Mouse (Mus musculus) retina, postnatal 1 day (tissue): ENCODE results near the gene Stpg1.

Experiments
- DNase-seq: peaks from one replicate; pipeline ENCODE4 v3.0.0-alpha.2; 2012

Gene Stpg1

DNA sequence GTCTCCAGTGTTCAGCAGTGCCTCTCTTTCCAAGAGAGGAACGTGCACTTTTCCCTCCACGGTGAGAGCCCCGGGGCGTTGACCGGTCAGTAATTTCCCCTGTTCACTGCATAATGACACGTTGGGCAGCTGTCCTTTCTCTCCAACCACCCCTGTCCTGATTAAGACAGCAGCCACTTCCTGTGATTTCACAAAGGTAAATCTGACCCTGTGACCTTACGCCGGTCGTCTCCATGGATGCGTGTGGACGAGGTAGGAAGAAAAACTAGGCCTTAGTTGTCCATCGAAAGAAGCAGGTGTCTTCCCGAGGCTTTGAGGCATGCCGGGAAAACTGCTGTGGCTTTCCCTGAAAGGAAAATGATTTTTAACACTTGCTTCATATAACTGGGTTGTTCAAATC is 20.3 kb downstream of the Stpg1 start:
- DNase-seq = no peak

DNA sequence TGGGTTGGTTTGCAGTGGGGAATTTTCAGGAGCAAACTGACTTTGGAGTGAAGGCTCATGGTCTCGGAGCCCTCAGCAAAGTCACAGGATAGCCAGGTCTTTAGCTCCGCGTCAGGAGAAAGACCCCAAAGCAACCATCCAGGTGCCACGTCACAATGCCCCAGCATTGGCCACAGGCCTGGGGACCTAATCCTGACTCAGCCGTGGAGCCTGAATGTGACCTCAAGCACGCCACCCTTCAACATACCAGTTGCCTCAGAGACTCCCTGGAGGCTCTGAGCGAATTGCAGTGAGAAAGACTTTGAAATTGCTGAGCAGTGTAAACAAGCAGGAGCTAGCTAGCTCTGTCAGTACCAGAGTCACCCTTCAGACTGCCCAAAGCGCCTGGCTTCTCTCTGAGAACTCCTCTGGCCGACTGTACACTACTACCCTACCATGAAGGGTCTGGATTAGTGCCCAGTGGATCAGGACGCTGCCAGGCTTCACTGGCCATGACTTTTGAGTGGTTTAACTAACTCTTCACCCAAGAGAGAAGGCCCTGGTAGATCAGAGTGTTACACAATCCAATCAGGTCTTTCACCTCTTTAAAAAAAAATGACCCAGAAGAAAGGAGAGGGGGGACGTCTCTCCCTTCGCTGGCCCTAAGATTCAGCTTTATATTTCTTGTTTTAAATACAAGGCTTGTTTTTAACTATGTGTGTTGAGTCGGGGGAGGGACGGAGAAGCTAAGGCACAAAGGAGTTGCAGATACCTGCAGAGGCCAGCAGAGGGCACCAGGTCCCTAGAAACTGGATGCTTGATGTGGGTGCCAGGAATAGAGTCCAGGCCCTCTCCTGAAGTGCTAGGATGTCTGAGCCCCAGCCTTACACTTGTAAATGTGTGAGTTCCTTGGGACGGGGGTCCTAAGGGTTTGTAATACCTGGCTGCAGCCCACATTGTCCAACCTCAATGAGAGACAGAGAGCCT is 22.0 kb downstream of the Stpg1 start:
- DNase-seq = peak; percentile 63

- no peak for DNase-seq
Measured at GRCm38 (mm10) chr4:135518135-135518534, 23.5 kb downstream of the Stpg1 start.

GRCm38 (mm10) chr4:135520421-135520820 is 25.8 kb downstream of the Stpg1 start:
- no peak for DNase-seq

DNA sequence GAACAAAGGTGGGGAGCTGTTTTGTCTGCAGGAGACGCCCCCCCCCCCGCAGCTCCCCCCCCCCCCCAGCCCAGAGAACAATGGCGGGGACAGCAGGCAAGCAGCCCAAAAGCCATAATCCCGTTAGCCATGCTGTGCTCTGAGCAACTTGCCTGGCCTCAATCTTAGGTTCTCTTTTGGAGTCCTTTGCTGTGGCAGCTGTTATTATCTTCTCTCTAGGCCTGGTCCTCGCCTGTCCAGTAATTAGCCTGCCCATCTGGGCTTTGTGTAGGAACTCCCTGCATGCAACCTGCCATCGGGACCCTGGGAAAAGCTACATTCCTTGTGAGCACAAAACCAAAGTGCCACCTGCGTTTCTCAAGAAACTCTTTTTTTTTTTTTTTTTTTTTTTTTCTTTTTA is 29.3 kb downstream of the Stpg1 start:
- DNase-seq = peak; percentile 86

- no peak for DNase-seq
Measured at GRCm38 (mm10) chr4:135525057-135525456, 30.5 kb downstream of the Stpg1 start.

DNA sequence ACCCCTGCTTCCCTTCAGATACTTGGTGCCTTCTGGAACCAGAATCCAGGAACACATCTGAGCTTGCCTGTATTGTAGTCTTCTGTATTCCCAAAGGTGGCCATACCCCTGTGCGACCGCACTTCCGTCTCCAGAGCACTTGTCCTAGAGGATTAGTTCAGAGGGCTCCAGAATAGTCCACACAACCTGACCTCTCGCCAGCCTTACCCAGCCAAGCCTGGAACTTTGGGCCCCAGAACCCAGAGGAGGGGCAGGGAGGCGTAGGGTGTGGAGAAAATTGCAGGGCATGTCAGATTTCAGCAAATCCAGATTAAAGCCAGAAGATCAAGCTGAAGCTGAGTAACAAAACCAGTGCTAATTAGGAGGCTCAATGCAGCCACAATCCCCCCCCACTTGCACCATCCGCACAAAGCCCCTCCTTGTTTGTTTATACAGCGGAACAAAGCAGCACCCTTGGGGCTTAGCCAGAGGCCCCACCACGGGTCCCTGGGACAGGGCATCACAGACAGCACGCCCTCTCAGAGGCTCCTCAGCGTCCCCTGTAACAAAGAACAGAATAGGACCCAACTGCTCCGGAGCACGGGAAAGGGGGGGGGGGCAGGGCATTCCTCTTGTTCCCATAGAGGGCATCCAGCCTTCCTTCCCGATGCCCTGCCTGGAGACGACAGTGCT is 31.6 kb downstream of the Stpg1 start:
- peak; percentile 91 for DNase-seq

DNA sequence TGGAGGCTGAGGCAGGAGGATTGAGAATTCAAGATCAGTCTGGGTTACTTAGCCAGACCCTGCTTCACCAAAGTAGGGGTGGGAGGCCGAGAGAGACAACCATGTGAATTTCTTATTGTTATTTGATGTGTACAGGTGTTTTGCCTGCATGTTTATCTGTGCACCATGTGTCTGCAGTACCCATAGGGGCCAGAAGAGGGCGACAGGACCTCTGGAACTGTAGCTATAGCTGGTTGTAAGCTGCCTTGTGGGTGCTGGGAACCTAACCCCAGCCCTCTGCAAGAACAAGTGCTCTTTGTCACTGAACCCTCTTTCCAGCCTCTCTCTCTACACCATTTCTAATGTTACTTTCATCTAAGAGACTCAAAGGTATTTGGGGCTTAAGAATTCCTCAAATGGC is 35.7 kb downstream of the Stpg1 start:
- DNase-seq = no peak

DNA sequence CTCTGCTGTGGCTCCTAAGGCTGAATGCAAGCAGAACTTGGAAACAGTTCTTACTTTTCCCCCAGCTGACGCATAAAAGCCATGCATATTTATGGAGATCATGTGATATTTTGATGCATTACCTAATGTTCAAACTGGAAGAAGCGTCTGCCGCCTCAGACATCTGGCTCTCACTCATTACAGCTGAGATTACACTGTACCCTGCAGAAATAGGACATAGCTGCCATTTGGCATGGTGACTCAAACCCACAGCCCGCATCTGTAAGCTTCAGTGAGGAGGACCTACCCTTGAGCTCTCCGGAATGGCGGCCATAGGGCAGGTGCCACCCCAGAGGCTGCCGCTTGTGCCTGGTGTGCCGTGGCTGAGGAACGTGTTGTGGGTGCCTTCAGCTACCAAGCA is 36.6 kb downstream of the Stpg1 start:
- DNase-seq = no peak

GRCm38 (mm10) chr4:135531771-135532613 is 37.4 kb downstream of the Stpg1 start:
- DNase-seq = no peak

- DNase-seq = no peak
Measured at GRCm38 (mm10) chr4:135533001-135533400, 38.4 kb downstream of the Stpg1 start.

DNA sequence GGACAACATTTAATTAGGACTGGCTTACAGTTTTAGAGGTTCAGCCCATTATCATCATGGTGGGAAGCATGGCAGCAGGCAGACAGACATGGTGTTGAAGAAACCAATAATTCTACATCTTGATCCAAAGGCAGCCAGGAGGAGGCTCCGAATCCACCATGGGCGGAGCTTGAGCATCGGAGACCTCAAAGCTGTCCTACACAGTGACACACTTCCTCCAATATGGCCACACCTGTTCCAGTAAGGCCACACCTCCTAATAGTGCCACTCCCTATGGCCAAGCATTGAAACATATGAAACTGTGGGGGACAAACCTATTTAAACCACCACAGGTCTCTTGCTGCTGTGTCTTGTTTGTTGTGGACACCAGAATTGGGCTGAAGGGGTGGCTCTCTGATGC is 40.4 kb downstream of the Stpg1 start:
- no peak for DNase-seq

DNA sequence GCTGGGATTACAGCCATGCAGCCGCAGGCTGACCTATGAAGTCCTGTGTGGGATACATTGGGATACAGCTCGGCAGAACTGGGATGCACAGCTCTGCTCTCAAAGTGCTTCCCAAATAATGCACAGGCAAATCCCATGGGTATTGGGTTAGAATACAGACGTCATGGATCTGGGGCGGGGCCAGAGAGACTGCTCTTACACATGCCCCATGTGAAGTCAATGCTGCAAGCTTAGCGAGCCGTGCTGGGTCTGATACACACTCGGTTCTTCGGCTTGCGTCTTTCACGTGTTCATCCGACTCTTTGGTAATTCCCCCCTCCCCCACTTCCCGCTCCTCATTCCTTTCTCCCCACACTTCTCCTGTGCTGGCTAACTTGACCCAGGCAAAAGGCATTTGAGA is 44.5 kb downstream of the Stpg1 start:
- DNase-seq = no peak

GRCm38 (mm10) chr4:135540057-135540456 is 45.5 kb downstream of the Stpg1 start:
- no peak for DNase-seq

DNA sequence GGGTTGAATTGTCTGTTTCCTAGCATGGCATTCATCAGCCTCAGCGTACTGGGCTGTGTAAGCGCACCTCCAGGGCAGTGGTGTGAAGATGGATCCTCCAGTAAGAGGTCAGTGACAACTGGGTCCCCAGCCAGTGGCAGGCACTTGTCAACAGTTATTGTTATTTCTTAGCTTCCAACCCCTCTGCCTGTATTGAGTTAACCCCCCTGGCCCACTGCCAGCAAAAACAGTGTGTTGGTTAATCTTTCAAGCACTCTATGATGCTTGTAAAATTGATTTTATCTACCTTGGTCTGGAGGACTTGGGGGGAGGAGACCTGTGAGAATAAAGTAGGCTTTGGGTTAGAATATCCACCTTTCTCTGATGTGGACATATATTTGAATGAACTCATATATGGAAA is 49.7 kb downstream of the Stpg1 start:
- DNase-seq = no peak

DNA sequence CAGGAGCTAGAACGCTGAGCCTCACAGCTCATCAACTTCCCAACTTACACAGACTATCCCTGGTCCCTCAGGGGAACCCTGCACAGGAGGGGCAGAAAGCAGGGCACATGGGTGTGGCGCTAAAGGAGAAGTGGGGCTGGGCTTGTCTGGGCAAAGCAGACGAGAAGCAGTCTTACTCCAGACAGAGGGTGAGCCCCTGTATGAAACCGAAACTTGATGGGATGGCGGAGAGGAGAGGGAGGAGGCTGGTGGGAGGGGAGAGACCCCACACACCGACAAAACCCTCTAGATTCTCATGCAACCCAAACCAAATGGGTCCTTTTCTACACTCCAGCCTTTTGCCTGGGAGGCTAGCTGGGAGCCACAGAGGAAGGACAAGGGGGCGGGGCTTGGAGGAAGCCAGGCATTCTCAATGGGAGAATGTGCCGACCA is 50.5 kb downstream of the Stpg1 start:
- DNase-seq = peak; percentile 42

GRCm38 (mm10) chr4:135546008-135546407 is 51.4 kb downstream of the Stpg1 start:
- DNase-seq = no peak

DNA sequence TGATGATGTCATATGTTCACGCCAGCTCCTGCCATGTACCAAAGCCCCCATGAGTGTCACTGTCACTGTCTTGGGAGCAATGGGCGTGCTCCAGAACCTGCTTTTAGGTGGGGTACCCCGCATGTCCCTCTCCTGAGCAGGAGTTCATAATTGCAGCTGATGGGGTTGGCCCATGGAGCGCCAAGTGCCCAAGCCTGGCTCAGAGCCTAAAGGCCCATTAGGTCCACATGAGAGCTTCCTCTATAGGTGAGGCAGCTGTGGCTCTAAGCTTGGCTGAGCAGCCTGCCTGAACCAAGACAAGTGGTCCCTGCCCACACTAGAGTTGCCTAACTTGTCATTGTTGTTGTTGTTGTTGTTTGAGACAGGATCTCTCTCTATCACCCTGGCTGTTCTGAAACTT is 52.2 kb downstream of the Stpg1 start:
- no peak for DNase-seq

DNA sequence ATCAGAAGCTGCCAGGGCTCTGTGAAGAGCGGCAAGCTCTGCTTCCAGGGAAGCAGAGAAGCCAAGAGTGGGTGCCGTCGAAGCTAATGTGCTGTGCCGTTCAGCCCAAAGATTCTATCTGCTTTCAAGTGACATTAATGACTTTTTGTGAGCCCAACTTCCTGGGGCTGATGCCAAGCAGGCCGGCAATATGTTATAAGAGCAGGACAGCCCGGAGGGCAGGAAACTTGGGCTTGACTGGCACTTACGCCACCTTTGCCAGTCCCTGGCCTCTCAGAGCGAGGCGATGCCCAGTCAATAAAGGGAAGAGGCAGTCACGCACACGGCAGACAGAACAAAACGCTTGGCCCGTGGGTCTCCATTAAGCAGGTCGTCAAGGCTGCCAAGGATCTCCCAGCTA is 53.0 kb downstream of the Stpg1 start:
- no peak for DNase-seq

DNA sequence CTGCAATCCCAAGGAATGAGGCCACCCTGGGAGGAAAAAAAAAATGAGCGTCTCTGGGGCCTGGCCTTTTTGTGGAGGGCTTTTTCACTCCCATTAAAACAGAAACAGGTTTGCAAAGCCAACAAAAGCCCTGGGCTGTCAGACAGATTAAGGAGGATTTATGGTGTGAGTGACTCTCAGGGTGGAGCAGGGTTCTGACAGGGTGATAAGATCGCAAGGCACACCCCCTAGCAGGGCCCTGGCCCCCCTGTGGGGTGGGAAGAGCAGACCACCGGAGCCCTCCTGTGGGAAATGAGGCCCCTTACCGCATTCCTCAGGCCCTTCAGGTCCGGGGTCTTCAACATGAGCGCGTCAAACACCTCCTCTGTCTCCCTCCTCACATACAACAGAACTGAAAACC is 53.5 kb downstream of the Stpg1 start:
- DNase-seq = peak; percentile 63

- peak; percentile 74 for DNase-seq
Measured at GRCm38 (mm10) chr4:135548521-135549077, 54.0 kb downstream of the Stpg1 start.

- DNase-seq = peak; percentile 81
Measured at GRCm38 (mm10) chr4:135549323-135549722, 54.7 kb downstream of the Stpg1 start.

DNA sequence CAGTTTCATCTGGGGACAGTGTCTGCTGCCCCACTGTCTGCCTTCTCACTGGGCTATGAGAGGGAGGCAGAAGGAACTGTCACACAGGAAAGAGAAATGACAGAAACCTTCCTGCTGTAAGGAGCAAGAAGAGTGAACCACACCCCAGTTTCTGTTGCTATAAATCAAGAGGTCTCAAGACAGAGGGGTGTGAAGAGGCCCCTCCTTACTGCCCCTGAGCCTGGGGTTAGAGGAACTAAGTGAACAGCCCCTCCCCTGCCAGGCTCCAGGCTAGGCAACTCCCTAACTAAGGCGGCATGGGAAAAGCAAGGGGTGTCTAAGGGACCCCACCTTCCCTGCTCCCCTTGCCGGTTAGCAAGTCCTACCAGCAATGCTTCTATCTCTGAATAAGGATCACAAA is 69.2 kb downstream of the Stpg1 start:
- no peak for DNase-seq
